Mouse (Mus musculus): ENCODE measurements around the gene Gm37240.
A peak's percentile ranks its signal among the peaks of the same experiment; 100 is the strongest.
"Not testable (repeated sequence)": the region's sequence is repeated elsewhere in the genome, so short reads cannot be mapped to it uniquely, and the experiment has no call there.

The Gm37240 gene

GRCm38 (mm10) chr3:85887239-85887827 is at the start of gene Gm37240, which contains the start of gene Glt28d2:
TSS of gene Gm37240 (minus strand) at chr3:85887518.
TSS of gene Glt28d2 (minus strand) at chr3:85887516.
- DNase-seq (ENCODE audit: low spot score in 2 of 2) = peak; percentile 74 to 83

- DNase-seq (ENCODE audit: low spot score in 2 of 2) = no peak
Observed at GRCm38 (mm10) chr3:85933586-85933985, 46.3 kb upstream of the Gm37240 start.

- DNase-seq (ENCODE audit: low spot score in 2 of 2) = no peak
Observed at GRCm38 (mm10) chr3:85931859-85932258, 44.5 kb upstream of the Gm37240 start.

DNA sequence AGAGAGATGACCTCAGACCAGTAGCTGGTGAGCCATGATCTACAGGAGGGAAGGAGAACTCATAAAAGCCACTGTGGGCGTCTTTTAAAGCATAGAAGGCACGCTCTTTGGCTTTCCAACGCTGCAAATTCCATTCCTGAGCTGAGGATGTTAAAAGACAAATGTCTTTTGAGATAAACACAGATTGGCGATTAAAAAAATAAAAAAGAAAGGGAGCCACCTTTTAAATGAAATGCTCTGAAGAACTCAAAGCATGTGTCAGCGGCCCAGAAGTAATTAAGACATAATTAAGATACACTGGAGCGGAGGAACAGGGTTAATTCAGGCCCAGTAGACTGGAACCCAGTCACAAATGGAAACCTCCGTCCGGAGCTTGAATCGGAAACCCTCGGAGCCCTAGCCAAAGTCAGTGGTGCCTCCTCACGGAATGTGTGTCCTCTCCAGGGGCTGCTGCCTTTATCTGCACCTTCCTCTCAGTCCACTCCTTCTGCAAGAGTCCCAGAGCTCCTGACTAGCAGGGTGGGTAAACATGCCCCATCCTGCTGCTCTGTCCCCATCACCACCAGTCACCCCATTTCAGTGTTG is 43.4 kb upstream of the Gm37240 start:
- no peak for DNase-seq (ENCODE audit: low spot score in 2 of 2)

GRCm38 (mm10) chr3:85929711-85930110 is 42.4 kb upstream of the Gm37240 start:
- peak in 1 of 2 experiments; percentile 23 for DNase-seq (ENCODE audit: low spot score in 2 of 2)

- DNase-seq (ENCODE audit: low spot score in 2 of 2) = no peak
Observed at GRCm38 (mm10) chr3:85928140-85928611, 40.9 kb upstream of the Gm37240 start.

- no peak for DNase-seq (ENCODE audit: low spot score in 2 of 2)
Observed at GRCm38 (mm10) chr3:85927296-85927695, 40.0 kb upstream of the Gm37240 start.

DNA sequence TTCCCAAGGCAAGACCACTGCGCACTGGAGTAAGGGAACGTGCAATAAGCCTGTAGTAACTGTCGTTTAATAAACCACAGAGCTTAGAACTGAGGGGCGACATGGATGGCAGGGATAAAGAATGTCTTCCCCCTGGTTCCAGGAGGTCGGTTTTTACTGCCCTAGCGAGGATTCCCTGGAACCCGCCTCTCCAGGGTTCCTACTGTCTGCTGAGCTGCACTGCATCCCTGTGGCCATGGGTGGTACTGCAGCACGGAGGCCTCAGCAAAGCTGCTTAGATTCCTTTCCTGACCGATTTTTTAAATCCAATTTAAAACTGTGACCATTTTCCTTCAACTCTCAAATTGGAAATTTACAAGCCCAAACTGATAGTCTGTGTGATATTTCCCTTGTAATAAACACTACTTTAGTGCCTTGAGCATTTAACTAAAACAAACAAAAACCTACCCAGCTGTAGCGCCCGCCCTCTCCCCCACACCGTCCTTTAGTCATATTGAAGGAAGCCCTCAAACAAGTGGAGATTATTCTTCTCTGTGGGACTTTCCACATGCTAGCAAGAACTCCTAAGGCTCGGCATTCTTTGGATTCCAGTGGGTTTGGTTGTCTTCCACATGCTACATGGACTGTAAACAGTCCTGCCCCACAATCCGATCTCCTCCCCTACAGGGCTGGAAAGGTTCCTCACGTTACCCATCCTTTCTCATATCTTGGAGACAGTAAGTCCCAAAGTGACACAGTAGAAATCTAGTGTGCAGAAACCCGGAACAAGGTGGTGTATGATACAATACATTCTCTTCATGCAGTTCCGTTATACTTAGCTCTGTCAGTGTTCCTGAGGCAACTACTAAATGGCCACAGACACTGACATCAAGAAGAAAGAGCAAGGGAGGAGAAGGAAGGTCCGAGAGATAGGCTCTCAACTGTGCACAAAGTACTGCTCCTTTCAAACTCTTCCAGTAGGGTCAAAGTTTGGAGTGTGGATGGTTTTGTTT is 36.9 kb upstream of the Gm37240 start:
- peak; percentile 27 to 73 for DNase-seq (ENCODE audit: low spot score in 2 of 2)

DNA sequence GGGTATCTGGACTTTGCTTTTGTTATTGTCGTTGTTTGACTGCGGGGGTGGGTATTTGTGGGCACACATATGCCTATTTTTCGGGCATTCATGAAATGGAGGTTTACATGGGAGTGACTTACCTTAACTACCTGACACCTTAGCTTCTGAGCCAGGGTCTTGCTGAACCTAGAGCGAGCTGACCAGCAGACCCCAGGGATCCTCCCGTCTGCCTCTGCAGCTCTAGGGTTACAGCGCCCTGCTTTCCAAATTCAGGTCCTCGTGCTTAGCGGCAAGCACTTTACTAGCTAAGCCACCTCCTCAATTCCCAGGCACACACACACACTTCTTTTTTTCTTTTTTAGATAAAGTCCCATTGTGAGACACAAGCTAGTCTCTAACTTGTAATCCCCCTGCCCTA is 36.0 kb upstream of the Gm37240 start:
- no peak for DNase-seq (ENCODE audit: low spot score in 2 of 2)

GRCm38 (mm10) chr3:85922331-85922730 is 35.0 kb upstream of the Gm37240 start:
- peak in 1 of 2 experiments; percentile 41 for DNase-seq (ENCODE audit: low spot score in 2 of 2)

- not testable (repeated sequence) for DNase-seq (ENCODE audit: low spot score in 2 of 2)
Observed at GRCm38 (mm10) chr3:85920671-85921070, 33.4 kb upstream of the Gm37240 start.

DNA sequence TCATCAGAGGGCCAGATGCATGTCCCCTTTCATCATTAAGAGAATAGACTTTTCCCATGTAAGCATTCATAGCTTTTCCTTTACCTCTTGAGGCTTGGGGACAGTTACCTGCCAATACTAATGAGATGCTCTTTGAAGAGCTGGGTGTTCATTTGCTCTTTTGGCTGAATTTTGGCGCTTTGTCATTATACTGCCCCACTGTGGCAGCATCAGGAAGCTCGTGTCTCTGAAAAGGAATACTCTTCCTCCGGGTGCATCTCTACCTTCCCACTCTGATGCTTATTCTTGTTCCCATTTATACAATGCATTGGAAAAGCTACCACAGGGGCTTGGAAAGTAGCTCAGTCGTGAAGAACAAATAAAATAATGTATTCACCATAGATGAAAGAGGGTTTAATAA is 30.3 kb upstream of the Gm37240 start:
- no peak for DNase-seq (ENCODE audit: low spot score in 2 of 2)

- no peak for DNase-seq (ENCODE audit: low spot score in 2 of 2)
Observed at GRCm38 (mm10) chr3:85914806-85915205, 27.5 kb upstream of the Gm37240 start.

- no peak for DNase-seq (ENCODE audit: low spot score in 2 of 2)
Observed at GRCm38 (mm10) chr3:85907136-85907535, 19.8 kb upstream of the Gm37240 start.

DNA sequence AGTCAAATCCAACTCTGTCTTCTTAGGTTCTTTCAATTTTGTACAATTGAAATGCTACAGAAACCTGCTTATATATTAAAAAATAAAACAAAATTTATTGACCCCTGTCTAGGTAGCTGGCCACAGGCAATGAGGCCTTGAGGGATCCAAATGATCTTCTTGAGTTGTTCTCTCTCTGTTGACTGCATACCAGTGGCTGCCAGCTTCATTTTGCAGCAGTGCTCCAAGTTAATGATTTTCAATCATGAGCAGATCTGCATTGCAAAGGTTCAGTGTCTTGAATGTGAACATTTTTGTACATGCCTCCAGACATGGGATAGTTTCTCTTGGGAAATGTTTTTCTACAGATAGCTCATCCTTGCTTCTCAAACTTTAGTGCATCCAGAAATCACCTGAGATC is 17.1 kb upstream of the Gm37240 start:
- no peak for DNase-seq (ENCODE audit: low spot score in 2 of 2)

DNA sequence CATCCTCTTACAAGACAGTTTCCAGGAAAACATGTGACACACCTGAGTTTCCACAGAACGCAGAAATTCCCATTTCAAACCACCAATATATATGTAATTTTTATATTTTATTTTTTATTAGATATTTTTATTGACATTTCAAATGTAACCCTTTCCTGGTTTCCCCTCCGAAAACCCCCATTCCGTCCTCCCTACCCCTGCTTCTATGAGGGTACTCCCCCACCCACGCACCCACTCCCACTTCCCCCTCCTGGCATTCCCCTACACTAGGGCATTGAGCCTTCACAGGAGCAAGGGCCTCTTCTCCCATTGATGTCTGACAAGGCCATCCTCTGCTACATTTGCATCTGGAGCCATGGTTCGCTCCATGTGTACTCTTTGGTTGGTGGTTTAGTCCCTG is 7.7 kb upstream of the Gm37240 start:
- DNase-seq (ENCODE audit: low spot score in 2 of 2) = no peak

DNA sequence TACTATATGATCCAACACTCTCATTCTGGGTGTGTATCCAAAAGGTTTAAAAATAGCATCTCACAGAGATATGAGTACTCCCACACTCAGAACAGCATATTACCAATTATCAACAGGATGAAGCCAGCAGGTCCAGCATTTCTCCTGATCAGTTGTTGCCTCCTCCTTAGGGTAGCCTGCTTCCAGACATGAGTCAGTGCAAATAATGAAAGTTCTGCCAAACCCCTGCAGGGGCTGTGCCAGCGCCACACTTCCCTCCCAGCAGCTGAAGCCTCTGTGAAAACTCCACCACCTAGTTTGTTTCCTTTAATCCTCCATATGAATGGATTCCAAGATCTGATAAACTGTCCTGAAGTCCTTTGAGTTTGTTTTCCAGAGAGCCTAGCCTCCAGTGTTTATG is 4.3 kb upstream of the Gm37240 start:
- no peak for DNase-seq (ENCODE audit: low spot score in 2 of 2)

DNA sequence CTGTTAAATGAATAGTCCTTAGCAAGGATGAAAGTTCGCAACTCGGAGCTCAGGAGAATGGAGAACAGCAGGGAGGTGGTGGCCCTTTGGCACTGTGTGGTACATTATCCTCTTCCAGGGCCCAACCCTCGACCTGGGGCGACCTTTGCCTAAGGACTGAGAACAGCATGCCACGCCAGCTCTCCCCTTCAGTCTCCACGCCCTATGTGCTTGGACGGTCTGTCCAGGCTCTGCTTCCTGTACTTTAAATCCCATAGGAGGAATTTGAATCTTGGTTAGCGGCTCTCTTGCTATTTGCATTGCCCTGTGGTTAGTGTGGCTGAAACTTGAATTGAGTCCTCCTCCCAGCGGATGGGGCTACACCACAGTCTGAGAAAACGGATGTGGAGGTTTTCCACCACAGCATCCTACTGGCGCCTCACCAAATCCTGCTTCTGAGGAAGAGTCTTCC is 928 bp upstream of the Gm37240 start:
- peak; percentile 58 to 63 for DNase-seq (ENCODE audit: low spot score in 2 of 2)

DNA sequence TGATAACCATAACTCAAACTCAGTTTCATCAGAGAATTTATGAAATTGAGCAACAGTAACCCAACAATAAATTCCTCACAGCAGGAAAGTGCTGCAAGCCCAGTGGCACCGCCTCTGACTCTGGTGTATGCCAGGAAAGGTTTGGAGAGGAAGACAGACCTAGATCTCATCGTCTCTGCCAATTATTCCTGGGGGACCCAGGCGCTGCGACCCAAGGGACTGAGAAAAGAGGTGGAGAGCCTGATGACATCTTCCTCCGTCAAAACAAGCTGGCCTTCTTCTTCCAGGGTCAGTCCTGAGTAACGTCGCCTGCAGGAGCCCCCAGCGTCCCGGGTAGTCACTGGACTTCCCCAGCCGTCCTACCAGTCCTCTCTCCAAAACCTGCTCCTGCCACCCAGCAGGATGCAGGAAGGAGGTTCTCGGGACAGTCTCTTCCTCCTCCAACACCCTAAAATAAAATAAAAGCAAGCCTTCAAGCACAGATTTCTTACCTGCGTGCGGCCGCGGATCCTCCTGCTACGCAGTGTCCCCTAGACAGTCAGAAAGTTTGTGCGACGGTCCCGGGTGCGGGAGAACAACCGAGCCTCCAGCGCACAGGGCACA is 581 bp downstream of the Gm37240 start:
- peak; percentile 30 to 34 for DNase-seq (ENCODE audit: low spot score in 2 of 2)

DNA sequence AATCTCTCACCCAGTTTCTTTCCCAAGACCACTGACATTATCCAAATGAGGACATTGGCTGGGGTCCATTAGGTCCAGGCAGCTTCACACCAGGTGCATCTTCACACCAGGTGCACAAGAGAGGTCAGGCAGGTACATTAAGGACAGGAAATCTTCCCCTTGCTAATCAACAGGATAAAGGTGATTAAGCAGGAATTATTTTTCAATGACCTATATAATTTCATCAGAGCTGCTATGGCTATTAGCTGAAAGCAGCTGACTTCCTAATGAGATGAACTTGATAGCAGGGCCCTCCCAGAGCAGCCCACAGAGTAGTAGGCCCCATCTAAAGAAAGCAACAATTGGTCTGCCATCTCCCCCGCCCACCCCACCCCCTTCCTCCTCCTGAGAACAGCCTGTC is 1.4 kb downstream of the Gm37240 start:
- DNase-seq (ENCODE audit: low spot score in 2 of 2) = no peak

GRCm38 (mm10) chr3:85880687-85881086 is 6.6 kb downstream of the Gm37240 start:
- DNase-seq (ENCODE audit: low spot score in 2 of 2) = no peak

GRCm38 (mm10) chr3:85880068-85880467 is 7.2 kb downstream of the Gm37240 start:
- no peak for DNase-seq (ENCODE audit: low spot score in 2 of 2)

Data from heart, adult 9 months (tissue).